Mouse (Mus musculus) duodenum, adult 2 months (tissue): ENCODE results near the gene Apold1. TPM values are rescaled to one million over a fixed set of nuclear protein-coding genes. Genes with fewer than 3 reads are reported as not detected.

ENCODE experiments used
- polyA plus RNA-seq: library from polyadenylated mRNA; depleted of rRNA; stranded (reverse); fragments of >200 nt; gene quantifications from 2 replicates; pipeline ENCODE4 v1.2.3, GENCODE M21; 2012; ENCODE audit warnings: low replicate concordance; rRNA removed

Apold1 gene
- polyA plus RNA-seq = 0.34 and 0.62 TPM in 2 replicates

DNA sequence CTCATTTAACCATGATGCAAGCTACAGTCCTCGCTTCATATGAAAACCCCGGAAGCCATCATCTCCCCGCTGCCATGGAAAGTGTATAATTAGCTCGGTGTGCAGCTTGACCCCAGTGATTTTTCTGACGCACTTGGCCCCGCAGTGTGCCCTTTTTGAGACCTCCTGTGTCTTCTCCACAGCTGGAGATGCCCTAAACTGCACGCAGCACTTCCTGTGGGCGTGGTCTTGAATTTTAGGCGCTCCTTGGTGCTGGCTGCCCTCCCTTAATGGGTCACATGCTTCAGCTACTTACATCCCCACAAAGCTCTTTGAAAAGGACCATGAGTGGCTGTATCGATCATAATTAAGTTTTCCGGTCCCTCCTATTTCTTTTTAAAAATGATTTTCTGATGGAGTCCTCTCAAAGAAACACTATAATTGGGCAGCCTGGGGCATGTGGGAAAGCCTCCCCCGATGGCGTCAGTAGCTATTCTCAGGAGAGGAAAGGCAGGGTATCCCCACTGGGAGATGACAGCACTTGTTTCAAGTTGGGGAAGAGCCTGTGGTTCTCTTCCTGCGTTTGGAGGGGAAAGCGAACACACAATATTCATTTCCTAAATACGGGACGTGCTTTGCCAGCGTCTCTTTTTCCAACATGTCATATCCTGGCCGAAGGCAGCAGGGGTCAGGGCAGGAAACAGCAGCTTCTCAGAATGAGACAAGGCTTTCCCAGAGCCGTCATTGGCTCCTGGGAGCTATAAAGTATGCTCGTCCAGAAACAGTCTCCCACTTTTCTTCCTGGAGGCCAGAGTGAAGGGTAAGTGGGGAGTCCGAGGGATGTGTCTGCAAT, at the start of gene Apold1:
Gene Apold1 (plus strand): TSS at position 488 of the 832 bp plus-strand sequence.

GRCm38 (mm10) chr6:135011048-135011733, 29.7 kb downstream of the Apold1 start, which contains the start of gene Ddx47:
Gene Ddx47, plus strand, starts transcription at chr6:135011612.

Other genes with a start within 250 kb of the Apold1 start
- 21.3 and 24.7 TPM in 2 replicates for gene Dusp16, start 189.1 kb upstream of the Apold1 start, polyA plus RNA-seq
- gene Crebl2, start 151.6 kb upstream of the Apold1 start, polyA plus RNA-seq = 2.5 and 3.2 TPM in 2 replicates
- 6.0 and 7.1 TPM in 2 replicates for gene Gpr19, start 83.1 kb upstream of the Apold1 start, polyA plus RNA-seq
- gene Cdkn1b, start 61.3 kb upstream of the Apold1 start, polyA plus RNA-seq = 14.5 and 16.3 TPM in 2 replicates
- gene Ddx47, start 29.9 kb downstream of the Apold1 start, polyA plus RNA-seq = 14.3 and 16.9 TPM in 2 replicates
- gene Gprc5a, start 83.9 kb downstream of the Apold1 start, polyA plus RNA-seq = 7.7 and 34.6 TPM in 2 replicates
- gene Gprc5d, start 136.6 kb downstream of the Apold1 start, polyA plus RNA-seq = 0.18 TPM in 1 of 2 replicates, not detected in the other
- gene Fam234b, start 216.3 kb downstream of the Apold1 start, polyA plus RNA-seq = 23.8 and 28.2 TPM in 2 replicates
- gene Hebp1, start 216.3 kb downstream of the Apold1 start, polyA plus RNA-seq = 2.8 and 4.6 TPM in 2 replicates